Mouse (Mus musculus) C2C12 (cell line): ENCODE data around the gene Atp5d.

Experiments used
- CTCF ChIP-seq: IDR thresholded peaks from one replicate; pipeline ENCODE4 v1.5.1; 2011; ENCODE audit not compliant: control insufficient read depth, insufficient read depth, insufficient read length
- MAX ChIP-seq: IDR thresholded peaks from one replicate; pipeline ENCODE4 v1.6.1; 2011; ENCODE audit warnings: mild to moderate bottlenecking, control low read depth
- MYOD1 ChIP-seq: IDR thresholded peaks from one replicate; pipeline ENCODE4 v1.6.1; 2011; ENCODE audit warnings: low read depth; ENCODE audit not compliant: control insufficient read depth, insufficient read length
- MYOG ChIP-seq: IDR thresholded peaks from one replicate; pipeline ENCODE4 v1.6.1; 2011; ENCODE audit not compliant: control insufficient read depth, insufficient read length; ENCODE audit errors: extremely low read depth

DNA sequence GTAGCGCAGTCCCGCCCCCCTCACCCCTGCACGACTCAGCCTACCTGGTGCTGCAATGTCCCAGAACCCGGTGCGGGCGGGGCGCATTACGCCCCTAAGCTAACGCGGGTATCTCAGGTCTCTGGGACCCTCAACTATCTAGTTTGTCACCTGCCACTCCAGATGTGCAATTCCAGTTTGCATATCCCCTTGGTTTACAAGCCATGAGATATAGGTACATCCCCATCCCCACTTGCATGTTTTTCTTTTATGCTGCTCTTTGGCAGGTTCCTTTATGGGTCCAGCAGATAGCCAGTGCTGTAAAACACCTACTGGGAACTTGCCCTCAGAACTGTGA, 975 bp downstream of the Atp5d start:
- TF ChIP-seq CTCF (no peak), MAX (no peak), MYOD1 (no peak), MYOG (no peak)
